Mouse (Mus musculus): ENCODE measurements around the gene Unkl. TPM values are rescaled to one million over a fixed set of nuclear protein-coding genes. Genes with fewer than 3 reads are reported as not detected.
"Not testable (repeated sequence)": the region's sequence is repeated elsewhere in the genome, so short reads cannot be mapped to it uniquely, and the experiment has no call there.

Gene Unkl
- polyA plus RNA-seq, 1 experiment, result 42.1 TPM

DNA sequence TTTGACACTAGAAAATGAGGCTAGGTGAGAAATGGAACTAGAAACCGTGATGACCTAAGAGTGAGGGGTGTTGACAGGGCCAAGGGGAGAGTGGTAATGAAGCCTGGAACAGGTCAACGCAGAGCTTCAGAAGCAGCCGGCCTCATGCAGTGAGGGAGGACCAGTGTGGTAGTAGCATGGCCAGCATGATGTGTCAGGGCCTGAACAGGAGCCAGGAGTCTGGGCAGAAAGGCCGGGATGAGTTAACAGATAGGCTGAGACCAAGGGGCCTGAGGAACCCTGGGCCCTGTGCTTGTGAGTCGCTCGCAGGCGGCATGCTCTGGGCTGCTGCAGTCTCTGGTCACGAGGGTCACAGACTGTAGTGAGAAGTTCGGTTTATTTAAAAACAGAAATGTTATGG lies 30.8 kb downstream of the Unkl start:
- DNase-seq (ENCODE audit: extremely low spot score in 1 of 2, low spot score in 1 of 2), result no peak

DNA sequence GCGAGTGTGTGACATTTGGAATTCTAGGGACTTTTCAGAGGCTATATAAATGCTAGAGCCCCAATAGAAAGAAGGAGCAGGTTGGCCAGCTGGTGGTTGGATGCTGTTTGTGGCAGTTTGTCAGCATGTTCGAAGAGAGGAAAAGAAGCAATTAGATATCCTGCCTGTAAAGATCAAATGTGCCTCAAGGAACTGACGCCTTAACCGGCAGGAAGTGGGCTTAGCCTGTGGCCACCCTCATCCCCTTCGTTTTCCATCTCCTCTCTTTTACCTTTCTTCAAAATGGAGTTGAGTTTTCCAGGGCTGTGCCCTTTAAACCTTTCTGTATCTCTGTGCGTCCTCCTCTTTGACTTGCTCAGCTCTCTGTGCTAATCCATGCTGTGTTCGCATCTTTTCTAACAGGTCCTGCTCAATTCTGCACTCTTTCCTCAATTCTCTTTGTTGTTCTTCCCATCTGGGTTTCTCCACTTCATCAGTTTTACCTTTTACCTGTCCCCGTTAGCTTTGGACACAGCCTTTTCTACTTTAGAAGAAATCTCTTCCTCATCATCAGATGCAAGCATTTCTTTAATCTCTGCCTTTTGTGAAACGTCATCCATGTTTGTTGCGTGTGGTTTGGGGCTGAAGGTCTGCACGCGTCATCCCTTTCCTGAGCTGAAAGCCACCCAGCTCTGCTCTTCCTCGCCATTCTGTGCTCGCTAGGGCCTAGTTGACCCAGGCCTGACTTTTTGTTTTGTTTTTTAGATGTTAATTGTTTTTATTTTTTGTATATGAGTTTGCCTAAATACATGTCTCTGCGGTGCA lies 31.5 kb downstream of the Unkl start:
- no peak for DNase-seq (ENCODE audit: extremely low spot score in 1 of 2, low spot score in 1 of 2)

DNA sequence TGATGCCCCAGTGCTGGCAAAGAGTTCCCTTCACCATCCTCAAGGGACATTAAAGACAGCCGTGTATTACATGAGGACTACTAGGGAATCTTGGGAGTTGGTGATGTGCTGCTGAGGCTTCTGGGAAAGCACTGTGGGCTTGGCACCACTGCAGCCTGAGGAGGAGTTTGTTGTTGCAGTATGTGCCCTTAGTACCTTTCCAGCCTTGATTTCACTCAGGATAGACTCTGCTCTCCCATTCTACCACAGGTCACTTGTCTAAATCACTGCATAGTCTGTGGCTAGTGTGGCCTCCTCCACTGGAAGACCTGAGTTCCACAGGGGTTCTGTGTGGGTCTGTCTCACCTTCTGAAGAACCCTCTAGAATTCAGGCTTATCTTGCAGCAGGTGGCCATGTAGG lies 32.5 kb downstream of the Unkl start:
- DNase-seq (ENCODE audit: extremely low spot score in 1 of 2, low spot score in 1 of 2), result no peak

DNA sequence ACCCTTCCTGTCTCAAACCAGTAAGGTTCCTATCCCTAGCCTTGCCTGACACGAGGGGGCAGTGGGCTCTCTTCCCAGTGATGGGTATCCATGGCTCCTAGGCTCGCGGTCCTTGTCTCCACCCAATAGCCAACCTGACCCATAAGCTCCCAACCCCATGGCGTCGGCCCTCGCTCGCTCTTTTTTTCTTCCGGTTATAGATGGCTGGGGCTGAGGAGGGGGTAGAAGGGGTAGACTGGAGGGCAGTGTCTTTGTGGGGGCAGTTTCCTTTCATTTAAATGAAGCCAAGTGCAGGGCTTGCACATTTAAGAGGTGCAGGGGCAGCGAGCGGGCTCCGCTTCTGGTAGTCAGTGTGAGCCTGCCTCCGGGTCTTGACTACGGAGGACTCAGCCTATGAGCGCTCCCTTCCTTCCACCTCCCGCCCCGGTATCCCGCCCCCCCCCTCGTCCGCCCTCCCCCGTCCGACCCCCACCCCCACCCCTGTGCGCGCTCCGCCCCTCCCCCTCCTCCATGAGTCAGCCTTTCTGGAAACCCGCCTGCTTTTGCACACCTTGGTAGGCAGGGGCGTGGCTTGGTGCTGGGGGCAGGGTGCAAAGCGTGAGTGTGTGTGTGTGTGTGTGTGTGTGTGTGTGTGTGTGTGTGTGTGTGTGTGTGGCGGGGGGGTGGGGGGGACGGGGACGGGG lies 33.8 kb downstream of the Unkl start:
- DNase-seq (ENCODE audit: extremely low spot score in 1 of 2, low spot score in 1 of 2), result peak in 1 of 2 experiments; percentile 63

DNA sequence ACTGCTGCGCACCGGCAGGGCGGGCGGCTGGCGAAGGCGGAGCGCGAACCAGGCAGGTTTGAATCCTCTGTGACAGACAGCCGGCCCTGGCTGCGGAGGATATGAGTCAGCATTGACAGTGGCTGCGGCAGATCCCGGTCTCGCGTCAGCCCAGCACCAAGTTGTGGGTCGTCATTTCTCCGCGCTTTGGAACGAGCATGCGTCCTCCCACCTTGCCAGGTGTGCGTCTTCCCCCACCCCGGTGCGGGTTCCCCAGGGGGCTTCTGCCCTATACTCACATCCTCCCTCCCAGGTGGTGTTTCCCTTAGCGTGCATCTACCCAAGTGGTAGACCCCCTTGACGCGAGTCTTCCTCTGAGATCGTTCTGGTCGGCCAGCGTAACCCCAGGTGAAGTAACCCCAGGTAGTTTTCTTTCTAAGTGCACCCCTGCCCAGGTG lies 34.3 kb downstream of the Unkl start:
- peak in 1 of 2 experiments; percentile 61 for DNase-seq (ENCODE audit: extremely low spot score in 1 of 2, low spot score in 1 of 2)

DNA sequence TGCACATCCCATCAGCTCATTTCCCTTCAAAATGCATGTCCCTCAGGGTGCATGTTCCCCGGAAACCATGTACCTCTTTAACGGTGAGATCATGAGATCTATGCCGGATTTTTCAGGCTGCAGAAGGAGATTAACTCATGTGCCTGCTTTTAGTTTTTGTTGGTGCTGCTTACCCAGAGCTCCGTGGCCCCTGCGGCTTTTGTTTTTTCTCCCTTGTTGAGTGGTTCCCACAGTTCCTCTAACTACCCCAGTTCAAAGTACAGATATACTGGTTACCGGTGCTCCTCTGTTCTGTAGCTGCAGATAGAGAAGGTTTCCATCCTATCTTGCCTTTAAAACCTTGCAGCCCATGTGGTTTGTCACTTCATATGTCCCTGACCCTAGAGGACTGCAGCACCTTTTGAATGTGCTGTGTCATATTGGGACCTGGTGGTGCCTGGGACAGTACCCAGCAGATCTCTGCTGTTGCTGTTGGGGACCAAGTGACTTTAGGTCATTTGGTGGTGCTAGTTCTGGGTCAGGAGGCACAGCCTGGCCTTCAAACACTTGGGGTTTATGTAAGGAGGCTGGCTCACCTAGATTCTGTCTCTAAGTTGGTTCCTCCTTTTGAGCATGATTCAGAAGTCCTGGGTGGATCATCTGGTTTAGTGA lies 34.9 kb downstream of the Unkl start:
- DNase-seq (ENCODE audit: extremely low spot score in 1 of 2, low spot score in 1 of 2), result peak in 1 of 2 experiments; percentile 30

DNA sequence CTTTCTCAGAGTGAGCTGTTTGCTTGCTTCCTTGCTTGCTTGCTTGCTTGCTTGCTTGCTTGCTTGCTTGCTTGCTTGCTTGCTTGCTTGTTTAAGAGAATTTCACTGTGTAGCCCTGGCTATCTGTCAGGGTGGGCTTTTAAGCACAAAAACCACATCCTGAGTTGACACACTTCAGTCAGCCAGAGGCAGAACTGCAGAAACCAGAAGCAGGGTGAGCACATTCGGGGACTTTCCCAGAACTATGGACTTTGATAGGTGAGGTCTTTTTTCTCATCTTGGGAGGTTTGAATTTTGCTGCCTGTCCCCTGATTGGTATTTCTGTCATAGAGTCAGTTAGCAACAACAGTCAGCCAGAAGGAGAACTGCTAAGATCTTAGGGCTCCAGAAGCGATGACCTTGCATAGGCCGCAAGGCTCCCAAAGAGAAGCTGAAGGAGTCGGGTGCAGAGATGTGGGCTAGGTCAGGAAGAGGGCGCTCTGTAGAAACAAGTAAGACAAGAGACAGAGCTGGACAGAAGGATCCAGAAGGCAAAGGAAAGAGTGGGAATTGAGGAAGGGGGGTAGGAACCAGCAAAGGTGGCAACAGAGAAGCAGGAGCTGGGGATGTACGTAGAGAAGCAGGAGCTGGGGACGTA lies 36.5 kb downstream of the Unkl start:
- DNase-seq (ENCODE audit: extremely low spot score in 1 of 2, low spot score in 1 of 2), result no peak

DNA sequence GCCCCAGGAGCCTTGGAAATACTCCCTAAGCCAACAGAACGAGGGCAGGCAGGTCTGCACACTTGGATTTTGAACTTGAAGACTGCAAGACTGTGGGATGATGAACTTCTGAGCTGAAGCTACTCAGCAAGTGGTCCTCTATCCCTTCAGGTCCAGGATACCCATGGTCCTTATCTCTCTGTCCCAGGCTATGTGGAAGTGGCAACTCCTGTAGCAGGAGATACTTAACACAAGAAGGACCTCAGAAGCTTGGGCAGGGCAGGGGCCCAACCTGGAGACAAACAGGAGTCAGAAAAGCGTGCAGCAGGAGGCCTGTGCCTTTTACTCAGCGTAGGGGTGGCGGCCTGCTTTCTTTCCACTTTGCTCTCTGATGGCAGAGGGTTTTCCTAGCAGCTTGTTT lies 37.5 kb downstream of the Unkl start:
- no peak for DNase-seq (ENCODE audit: extremely low spot score in 1 of 2, low spot score in 1 of 2)

DNA sequence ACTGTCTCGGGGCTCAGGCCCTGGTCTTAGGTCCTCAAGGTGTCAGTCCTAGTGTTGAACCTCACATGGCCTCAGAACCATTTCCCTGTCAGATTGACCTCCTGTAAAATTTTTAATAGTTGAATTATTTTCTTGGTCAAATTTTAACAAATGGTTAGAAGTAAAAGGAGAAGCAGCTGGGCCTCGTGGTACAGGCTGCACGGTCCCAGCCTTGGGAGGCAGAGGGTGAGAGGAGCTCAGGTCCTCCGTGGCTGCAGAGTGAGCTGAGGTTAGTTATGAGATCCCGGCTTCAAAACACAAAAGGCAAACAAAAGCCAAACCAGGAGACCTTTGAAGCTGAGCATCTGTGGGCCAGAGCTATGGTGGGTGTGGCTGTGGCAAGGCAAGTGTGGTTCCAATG lies 39.8 kb downstream of the Unkl start:
- no peak for DNase-seq (ENCODE audit: extremely low spot score in 1 of 2, low spot score in 1 of 2)

DNA sequence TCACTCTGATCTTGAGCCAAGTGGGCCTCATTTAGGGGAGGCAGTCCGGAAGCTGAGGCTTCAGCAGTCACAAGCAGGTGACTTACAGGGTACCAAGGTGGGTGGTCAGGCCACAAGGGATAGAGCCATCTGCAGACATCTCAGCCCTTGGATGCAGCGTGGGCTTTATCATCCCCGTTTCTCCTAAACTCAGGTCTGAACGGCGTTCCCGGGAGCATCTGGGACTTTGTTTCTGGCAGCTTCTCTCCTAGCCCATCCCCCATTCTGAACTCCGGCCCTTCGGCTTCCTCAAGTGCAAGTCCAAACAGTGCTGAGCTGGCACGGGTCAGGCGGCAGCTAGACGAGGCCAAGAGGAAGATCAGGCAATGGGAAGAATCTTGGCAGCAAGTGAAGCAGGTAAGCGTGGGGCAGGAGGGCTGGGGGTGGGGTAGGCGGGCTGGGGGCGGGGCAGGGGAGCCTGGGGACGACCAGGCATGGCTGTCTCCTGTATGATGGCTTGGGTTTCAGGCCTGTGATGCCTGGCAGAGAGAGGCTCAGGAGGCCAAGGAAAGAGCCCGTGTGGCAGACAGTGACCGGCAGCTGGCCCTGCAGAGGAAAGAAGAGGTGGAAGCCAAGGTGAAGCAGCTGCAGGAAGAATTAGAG lies 41.9 kb downstream of the Unkl start:
- not testable (repeated sequence) for DNase-seq (ENCODE audit: extremely low spot score in 1 of 2, low spot score in 1 of 2)

DNA sequence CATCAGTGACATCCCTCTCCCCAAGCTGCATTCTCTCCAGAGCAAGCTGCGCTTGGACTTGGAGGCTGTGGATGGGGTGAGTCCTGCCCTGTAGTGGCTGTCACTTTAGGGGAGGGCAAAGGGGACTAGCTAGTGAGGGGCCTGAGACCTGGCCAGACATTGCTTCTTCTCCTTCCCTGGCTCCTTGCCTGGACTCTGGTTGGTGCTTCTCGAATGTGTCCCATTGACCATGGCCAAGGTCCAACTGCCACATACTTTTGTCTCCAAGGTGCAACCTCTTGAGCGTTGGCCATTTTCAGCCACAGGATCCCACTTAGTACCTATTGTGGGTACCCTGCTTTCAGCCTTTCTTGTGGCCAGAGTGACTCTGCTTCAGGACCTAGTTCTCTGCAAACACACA lies 42.5 kb downstream of the Unkl start:
- DNase-seq (ENCODE audit: extremely low spot score in 1 of 2, low spot score in 1 of 2), result no peak

DNA sequence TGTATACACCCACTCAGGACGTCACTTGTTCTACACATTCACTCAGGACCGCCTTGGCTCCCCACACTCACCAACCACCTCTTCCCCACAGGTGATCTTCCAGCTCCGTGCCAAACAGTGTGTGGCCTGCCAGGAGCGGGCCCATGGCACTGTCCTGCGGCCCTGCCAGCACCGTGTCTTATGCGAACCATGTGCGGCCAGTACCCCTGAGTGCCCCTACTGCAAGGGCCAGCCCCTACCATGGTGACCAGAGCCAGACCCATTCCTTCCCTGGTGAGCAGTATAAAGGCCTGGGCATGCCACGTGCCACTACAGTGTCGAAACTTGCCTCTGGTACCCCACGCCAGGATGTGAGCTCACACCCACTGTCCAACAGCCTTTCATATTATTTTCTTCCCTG lies 43.4 kb downstream of the Unkl start:
- not testable (repeated sequence) for DNase-seq (ENCODE audit: extremely low spot score in 1 of 2, low spot score in 1 of 2)

DNA sequence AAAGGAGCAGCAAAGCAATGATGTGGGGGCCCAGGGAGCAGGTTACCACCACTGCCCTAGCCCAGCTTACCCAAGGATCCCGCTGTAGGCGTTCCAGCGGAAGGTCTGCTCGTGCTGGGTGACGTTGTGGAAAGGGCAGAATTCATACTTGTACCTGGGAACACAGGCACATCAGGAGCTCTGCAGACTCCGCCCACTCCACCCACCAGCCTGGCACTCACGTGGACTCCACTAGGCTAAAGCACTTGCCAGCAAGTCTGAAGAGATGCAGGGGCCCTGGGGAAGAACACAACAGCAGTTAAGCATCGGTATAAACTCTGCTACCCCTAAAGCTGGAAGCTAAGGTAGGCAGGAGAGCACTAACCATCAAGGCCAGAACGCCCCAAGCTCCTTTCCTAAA lies 47.4 kb downstream of the Unkl start:
- DNase-seq (ENCODE audit: extremely low spot score in 1 of 2, low spot score in 1 of 2), result peak in 1 of 2 experiments; percentile 66

DNA sequence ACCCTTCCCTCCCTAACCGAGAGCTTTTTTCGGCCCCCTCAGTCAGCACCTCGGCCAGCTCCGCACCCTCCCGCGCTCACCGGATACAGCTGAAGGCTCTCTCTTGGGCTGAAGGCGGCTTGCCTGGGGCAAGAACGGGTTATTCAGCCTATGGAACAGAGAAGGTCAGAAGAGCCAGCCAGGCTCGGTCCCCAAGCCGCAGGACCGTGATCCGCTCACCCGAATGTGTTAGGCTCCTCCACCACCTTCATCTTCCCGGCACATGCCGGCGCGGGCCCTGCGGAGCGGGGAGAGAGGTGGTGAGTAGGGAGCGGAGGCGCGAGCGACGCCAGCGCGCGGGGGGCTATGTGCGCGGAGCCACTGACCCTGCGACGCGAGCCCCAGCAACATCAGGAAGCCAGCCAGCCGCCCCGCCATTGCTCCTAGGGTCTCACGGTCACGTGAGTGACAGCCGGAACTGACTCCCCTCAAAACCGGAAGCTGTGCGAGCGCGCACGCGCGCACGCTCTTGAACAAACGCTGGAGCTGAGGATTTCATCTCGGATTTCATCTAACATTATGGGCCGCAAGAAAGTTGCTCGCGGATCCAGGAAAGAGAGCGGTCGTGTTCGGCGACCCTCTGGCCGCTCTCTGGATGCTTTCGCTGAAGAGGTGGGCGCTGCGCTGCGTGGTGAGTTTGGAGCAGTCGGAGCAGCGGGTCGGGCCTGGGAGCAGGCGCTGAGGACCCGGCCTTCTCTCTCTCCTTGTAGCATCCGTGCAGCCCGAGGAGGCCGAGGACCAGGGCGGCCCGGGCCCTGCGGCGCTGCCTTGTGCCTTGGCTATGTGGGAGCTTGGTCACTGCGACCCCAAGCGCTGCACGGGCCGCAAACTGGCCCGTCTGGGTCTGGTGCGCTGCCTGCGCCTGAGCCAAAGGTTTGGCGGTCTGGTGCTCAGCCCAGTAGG lies 51.8 kb downstream of the Unkl start, which contains the start of the genes Gnptg and Tsr3:
Gene Gnptg (minus strand): TSS at position 430 of the 942 bp plus-strand sequence.
Gene Tsr3 (plus strand): TSS at position 476 of the 942 bp plus-strand sequence.
- DNase-seq (ENCODE audit: extremely low spot score in 1 of 2, low spot score in 1 of 2), result peak; percentile 50 to 88

DNA sequence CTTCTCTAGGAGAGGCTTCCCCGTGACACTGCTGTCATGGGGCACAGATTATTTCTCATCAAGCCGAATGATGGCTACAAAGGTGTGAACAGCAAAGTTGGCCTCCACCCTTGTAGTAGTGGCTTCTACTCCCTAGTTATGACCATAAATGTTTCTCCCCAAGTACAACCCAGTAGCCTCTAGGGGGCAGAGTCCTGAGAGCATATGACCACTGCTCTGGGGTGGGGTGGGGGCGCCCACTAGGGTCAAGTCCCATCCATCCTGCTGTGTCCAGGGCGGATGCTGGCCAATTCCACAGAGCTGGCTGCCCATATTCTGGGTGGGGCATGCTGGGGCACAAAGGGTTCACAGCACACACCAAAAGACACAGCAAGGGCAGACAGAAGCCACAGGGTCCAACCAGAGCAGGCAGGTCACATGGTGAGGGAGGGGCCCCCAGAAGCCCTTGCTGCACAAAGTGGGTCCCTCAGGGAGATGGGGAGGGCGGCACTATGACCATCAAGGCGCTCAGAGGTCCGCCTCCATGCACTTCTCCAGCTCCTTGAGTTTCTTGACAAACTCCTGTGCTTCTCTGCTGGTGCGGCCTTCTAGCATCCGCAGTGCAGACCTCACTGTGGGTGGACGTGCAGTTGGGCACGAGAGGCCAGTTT lies 55.1 kb downstream of the Unkl start:
- no peak for DNase-seq (ENCODE audit: extremely low spot score in 1 of 2, low spot score in 1 of 2)

DNA sequence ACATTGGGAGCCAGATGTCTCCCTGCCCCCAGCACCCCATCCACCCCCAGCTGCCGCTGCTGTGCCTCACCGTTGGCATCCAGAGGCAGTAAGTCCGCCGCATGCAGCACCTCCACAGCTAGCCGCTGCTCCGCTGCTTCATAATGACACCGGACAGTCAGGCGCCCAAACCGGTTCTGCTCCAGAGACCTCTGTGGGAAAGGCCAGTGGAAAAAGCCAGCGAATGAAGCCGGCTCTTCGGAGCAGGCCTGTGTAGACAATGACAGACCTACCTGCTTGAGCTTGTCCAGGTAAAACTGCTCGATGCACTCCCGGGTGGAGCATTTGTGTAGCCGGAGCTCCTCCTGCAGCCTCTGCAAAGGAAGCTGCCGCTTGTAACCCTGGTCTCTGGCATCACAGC lies 56.0 kb downstream of the Unkl start:
- no peak for DNase-seq (ENCODE audit: extremely low spot score in 1 of 2, low spot score in 1 of 2)

DNA sequence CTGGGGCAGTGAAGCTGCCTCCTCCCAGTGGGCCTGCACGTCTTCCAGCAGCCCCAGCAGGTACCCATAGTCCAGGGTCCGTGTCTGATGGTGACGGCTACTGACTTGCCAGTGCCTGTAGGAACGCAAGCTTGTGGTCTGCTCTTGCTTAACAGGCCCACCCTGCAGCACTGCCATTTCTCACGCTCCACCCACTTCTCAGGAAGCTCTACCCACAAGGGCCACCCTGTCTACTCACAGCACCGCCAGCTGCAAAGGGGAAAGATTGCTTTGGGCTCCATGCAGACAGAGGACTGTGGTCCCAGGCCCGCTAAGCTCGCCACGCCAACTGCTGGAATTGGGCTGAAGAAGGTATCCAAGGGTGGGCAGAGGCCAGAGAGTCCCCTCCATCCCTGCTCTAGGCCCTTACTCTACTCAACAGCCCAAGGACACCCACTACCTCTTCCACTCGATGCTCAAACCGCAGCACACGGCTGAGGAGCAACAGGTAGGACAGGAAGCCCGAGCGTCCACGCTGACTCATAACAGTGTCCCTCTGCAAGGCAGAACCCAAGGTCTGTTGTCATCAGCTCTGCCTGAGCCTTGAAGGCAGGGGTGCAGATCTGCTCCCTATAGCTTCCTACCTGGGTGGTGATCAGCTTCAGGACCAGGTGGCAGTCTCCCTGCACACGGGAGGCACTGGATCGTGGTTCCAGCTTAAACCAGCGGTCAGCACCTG lies 60.0 kb downstream of the Unkl start:
- DNase-seq (ENCODE audit: extremely low spot score in 1 of 2, low spot score in 1 of 2), result no peak

DNA sequence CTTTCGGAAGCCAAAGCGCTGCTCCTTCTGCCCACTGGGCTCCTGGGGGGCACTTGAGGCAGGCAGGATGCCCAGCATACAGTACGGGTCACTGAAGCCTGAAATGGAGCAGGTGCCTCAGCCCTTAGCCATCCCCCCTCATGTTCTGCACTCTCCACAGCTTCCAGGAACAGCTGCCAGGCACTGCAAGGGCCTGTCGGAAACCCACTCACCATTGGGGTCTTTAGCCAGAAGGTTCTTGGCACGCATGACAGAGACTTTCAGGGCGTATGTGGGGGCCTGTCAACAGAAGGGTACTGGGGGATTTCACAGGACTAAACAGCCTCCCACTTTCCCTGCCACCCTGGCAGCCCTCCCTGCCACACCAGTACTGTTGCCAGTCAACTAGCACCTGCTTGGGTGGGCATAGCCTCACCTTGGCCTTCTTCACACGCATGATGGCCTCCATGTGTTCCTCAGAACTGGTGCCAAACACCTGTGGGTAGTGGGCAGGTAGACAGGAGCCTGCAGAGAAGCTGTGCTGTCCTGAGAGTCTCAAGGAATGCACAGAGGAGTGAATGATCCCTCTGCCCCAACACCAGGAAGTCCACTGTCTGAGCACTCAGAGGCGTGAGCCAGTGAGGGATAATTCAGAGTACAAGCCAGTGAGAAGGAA lies 62.1 kb downstream of the Unkl start:
- no peak for DNase-seq (ENCODE audit: extremely low spot score in 1 of 2, low spot score in 1 of 2)
